Mouse (Mus musculus) liver, adult 2 months (tissue): ENCODE measurements around the gene Slc6a20b.

Experiments
- CTCF ChIP-seq: fragments of 200-500 bp; IDR thresholded peaks from 2 replicates; pipeline ENCODE4 v1.5.1; 2011; ENCODE audit warnings: low read depth, low read length, control low read depth
- POLR2A ChIP-seq: fragments of 200-500 bp; IDR thresholded peaks from 2 replicates; pipeline ENCODE4 v1.6.1; 2011; ENCODE audit warnings: low read length, control low read depth; ENCODE audit not compliant: insufficient read depth; ENCODE audit errors: extremely low read depth

GRCm38 (mm10) chr9:123651369-123651768 is 19.0 kb upstream of the Slc6a20b start:
- no peak for TF ChIP-seq POLR2A
- no peak for TF ChIP-seq CTCF
